Mouse (Mus musculus): ENCODE data around the gene Map3k1. TPM values are rescaled to one million over a fixed set of nuclear protein-coding genes. Genes with fewer than 3 reads are reported as not detected.

Map3k1 gene
- total RNA-seq, 2 experiments from 2014 or later = 8.8 to 10.3 TPM

DNA sequence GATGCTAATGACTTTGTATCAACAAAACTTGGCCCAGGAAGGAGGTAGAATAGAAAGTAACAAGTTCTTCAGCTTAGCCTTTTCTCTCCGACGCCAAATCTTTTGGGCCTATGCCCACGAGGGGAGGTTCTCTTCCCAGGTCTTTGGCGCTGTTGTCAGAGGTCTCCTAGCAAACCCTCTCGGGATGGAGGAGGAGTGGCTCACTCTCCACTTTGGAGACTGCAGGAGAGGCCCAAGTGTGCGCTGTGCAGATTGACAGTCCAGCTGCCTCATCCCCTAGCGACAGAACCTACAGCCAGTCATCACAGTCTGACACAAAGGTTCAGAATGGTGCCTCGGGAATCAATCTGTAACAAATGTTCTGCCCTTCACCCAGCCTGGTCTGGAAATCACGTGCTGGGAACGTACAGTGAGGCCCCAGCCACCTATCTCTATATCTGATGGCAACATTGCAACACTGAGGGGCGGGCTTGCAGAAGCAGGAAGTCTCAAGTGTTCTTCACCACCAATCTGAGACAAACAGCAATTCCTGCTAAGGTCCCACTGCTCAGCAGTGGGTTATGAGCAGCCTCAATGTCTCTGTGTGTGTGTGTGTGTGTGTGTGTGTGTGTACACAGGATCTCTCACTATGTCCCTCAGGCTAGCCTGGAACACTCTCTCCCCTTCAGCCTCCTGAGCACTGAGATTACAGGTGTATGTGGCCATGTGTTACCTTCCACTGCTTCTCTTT lies 12.4 kb downstream of the Map3k1 start:
- intact Hi-C loops (cut with DNase I) = no loop called here
- no peak for DNase-seq (ENCODE audit: low spot score in 2 of 2)

DNA sequence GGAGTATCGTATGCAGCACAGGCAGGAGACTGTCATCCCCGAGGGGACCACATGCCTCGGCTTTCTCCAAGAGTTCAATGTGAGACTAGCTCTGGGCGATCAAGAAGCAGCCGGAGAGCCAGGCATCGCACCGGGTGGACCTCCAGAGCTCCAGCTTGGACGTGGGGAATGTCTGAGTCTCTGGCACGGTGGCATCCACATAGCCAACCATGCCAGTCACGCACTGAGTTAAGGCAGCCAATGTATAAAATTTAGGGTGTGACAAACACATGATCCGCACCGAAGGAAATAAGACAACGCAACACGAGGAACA lies 15.9 kb downstream of the Map3k1 start:
- DNase-seq (ENCODE audit: low spot score in 2 of 2) = no peak
- intact Hi-C loops (cut with DNase I) = no loop called here

DNA sequence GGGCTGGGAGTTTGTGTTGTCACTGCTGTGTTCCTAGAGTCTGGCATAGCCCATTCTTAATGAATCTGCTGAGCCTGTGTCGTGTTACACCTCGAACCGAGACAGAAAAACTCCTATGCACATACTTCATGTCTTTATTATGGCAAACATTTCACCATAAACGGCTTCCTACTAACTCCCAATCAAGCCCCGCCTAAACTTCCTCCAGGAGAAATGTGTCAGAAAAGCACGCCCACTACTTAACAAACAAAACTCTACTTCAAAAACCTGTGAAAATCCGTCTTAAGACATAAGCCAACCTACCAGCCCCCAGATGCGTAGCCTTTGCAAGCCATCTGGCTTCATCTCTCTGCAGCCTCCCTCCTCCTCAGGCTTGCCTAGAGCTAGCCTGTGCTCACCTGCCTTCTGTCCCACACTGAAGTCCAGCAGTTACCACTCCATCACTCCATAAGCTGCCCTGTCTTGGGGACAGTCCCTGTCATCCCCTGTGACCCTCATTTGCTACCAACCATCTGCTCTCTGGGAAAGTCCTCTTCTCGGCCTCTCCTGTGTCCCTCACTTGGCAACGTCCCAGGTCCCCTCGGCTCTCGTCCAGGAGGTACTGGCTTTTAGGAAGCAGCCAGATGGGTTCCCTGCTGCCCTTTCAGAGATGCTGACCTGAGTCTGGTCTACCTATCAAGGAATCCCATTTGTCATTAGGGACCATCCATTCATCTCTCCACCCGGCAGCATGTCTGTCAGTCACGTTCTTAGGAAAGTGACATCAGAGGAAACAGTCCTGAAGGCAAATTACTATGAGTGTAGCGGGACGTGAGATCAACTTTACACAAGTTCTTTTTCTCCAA lies 16.4 kb downstream of the Map3k1 start:
- peak in 1 of 2 experiments; percentile 12 for DNase-seq (ENCODE audit: low spot score in 2 of 2)
- intact Hi-C loops (cut with DNase I) = no loop called here

DNA sequence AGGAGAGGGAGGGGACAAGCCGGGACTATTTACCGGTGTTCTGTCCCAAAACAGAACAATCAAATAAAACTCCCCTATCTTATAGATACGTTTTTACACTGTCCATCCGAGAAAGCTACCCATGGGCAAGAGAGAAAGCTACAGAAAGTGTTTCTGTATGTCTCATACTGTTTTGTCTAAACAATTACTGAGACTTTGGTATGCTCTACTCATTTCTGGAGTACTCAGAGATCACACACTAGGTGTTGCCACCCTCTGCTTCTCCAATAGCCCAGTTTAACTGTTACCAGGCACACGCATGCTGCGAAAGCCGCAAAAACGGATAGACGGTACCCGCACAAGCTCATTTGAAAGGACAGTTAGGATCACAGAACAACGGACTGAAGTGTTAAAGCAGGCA lies 17.2 kb downstream of the Map3k1 start:
- intact Hi-C loops (cut with DNase I) = no loop called here
- DNase-seq (ENCODE audit: low spot score in 2 of 2) = no peak

DNA sequence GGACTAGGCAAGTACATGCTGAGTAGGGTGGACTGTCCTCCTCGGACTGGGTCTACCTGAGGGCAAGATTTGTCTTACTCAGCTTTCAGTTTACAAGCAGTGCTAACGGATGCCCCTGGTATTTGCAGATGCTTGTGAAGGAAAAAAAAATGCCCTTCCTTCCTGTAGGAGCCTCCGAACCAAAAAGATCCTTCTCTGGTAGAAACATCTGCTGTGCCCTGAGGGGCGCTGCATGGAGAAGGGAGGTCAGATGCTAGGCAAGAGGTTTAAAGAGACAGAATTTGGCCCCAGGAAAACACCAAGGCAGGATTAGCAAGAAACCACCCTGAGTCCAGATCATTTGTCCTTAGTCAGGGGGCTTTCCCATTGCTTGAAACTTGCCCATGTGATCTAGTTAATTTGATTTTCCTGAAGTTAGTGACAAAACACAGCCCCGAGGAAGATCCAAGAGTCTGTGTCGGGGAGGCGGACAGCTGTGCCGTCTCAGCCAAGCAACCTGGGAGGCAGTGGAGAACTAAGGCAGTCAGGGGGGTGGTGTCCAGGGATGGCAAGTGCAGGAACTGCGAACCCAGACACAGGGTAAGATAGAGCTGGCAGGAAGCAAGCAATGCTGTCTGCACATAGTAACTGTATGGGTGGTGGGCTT lies 19.2 kb downstream of the Map3k1 start:
- intact Hi-C loops (cut with DNase I) = loop anchor here (5.0 to 10.0 kb wide), 2 partner anchors 408 to 745 kb away; no protein-coding TSS in a partner anchor

DNA sequence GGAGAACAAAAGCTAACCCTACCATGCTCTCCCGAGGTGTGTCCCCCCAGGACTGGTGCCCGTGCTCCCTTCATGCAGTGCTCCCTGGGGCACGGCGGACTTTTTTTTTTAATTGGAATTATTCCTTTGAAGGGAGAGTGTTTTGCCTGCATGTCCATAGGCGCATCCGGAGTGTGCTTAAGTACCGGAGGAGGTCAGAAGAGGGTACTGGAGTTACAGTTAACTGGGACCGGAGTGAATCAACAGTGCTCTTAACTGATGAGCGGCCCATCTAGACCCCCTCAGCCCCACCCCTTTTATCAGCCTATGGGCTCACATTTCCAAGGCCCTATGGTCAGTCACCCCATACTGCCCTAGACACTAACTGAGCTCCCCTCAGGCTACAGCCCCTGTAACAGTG lies 19.9 kb downstream of the Map3k1 start:
- intact Hi-C loops (cut with DNase I) = loop anchor here (1.0 to 10.0 kb wide), 4 partner anchors 408 to 746 kb away; no protein-coding TSS in a partner anchor
- DNase-seq (ENCODE audit: low spot score in 2 of 2) = no peak

More for the DNA sequence above, 19.2 kb downstream of the Map3k1 start:
- no peak for DNase-seq (ENCODE audit: low spot score in 2 of 2)

DNA sequence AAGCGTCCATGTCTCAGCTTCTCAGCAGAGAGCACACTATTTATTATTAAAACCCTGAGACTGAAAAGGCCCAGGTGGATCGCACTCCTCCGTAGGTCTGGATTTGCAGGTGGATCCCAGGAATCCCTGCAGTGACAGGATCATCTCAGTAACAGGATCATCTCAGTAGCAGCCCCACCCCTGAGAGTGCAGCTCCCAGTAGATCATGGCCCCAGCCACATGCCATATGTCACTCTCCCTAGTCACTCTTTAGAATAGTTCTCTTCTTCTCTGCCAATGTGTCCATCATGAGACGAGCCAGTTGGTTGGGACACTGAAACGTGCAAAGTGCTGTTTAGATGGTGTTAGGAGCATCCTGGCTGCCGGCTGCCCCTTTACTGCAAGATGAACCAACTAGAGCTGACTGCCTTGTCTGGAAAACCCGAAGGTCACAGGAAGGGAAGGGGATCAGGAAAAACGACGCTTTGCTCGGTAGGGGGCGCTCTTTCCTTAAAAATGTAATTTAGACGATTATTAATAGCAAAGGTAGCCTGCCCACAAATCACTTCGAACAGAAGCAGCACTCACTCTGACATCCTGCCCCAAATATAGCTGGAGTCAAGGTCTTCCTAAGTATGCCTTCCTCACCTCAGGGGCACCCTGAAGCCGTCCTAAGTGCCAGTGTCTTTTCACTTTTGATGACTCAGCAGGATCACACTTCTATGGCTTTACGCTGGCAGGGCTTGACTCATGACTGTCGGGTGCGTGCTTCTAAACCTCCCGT lies 20.8 kb downstream of the Map3k1 start:
- intact Hi-C loops (cut with DNase I) = loop anchor here (1.0 to 10.0 kb wide), 4 partner anchors 409 to 747 kb away; no protein-coding TSS in a partner anchor
- peak; percentile 73 to 76 for DNase-seq (ENCODE audit: low spot score in 2 of 2)

DNA sequence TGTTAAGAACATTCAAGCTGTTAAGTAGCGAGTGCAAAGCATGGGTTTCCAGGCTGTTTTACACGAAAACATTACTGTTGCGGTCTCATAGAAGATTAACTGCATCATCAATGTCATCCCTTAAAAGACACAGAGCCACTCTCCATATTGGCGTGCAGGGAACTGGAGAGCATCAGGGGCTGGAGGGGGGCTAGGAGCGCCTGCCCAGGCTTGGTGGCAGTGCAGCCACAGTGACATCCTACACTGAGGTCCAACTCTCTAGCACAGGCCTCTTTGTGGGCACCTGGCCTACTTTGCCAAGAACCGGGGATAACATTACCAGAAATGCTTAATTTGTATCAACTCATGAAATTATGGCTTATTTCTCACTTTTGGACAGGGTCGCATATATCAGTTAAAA lies 22.2 kb downstream of the Map3k1 start:
- intact Hi-C loops (cut with DNase I) = loop anchor here (5.0 to 10.0 kb wide), 2 partner anchors 411 to 748 kb away; no protein-coding TSS in a partner anchor
- no peak for DNase-seq (ENCODE audit: low spot score in 2 of 2)

DNA sequence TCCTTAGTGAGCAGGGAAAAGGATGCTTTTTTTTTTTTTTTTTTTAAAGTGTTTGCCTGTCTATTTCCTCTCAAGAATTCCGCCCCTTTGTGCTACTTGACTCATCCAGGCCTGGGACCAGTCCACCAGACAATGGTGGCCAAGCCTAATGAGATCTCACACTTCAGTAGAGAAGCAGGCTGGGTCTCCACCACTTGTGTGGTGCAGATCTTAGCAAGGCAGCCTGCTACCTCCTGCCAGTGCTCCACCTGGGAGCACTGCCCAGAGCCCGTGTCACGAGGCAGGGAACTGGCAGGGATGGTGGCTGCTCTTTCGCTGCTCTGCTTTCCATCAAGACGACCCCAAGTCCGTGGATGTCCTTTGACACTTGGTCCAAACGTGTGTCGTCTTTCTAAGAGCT lies 25.3 kb downstream of the Map3k1 start:
- intact Hi-C loops (cut with DNase I) = loop anchor here (10.0 kb wide), 1 partner anchor 751 kb away; no protein-coding TSS in a partner anchor

DNA sequence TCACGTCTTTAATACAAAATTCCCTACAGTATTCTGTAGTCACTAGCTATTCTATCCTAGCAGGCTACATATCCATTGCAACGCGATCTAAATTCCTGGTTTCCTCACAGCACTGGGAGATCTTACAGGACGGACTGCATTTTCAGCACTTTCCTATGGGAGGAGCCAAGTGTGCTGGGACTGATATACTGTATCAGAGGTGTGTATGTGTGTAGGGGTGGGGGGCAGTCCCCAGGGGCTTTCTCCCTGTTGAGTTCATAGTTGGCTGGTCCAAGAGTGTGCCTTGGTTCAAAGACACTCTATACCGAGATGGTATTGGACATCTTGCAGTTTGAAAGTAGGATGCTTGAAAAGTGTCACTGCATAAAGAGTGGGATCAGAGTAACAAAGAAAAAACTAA lies 29.3 kb downstream of the Map3k1 start:
- DNase-seq (ENCODE audit: low spot score in 2 of 2) = no peak
- intact Hi-C loops (cut with DNase I) = no loop called here

More for the DNA sequence above, 25.3 kb downstream of the Map3k1 start:
- DNase-seq (ENCODE audit: low spot score in 2 of 2) = no peak

DNA sequence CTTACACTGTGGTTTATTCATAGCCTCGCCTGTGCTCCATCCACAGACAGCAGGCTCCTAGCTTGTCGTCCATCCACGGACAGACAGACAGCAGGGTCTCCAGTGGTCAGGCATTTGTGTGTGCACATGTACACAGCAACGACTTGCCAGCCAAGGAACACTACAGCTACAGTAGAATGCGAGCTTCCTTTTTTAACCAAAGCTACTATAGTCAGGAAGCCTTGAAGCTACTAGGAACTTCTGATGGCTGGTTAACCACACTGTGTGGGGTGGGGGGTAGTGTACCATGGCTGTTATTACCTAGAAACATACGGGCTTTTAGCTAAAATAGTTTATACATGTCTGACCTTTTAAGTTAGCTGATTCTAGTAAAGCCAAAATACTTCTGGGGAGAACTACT lies 30.2 kb downstream of the Map3k1 start:
- DNase-seq (ENCODE audit: low spot score in 2 of 2) = no peak
- intact Hi-C loops (cut with DNase I) = no loop called here

DNA sequence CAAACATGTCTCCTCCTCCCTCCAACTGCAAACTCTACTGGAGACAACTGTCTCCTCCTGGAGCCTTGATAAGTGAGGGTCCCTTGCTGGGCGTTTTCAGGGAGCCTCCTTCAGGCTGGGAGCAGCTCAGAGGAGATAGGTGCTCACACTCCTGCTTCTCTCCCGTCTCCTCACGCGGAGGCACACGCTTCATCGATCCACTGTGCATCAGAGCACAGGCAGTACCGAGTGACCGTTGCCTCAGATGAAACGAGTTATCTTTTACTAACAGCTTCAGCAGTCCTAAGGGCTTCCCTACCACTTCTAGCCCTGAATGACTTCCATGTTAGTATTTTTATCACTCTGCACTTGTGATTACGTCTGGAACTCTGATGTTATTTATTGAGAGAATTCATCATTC lies 30.9 kb downstream of the Map3k1 start:
- intact Hi-C loops (cut with DNase I) = no loop called here
- DNase-seq (ENCODE audit: low spot score in 2 of 2) = no peak

DNA sequence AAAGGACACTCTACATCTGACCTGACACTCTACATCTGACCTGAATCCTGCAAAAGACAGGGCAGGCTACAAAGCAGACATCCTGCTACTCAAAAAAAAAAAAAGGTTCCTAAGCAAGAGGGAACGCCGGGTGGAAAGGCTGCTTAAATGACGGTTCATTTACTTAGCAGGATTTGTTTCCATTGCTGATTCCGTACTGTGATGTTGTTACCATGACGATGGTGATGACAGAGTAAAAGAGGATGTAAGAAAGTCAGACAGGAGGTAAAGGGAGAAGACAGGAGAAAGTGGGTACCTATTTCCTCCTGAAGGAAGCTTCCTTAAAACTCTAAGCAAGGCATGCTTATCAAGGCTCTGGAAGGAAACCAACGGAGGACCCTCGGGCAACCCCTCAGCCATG lies 31.6 kb downstream of the Map3k1 start:
- no peak for DNase-seq (ENCODE audit: low spot score in 2 of 2)
- intact Hi-C loops (cut with DNase I) = no loop called here

DNA sequence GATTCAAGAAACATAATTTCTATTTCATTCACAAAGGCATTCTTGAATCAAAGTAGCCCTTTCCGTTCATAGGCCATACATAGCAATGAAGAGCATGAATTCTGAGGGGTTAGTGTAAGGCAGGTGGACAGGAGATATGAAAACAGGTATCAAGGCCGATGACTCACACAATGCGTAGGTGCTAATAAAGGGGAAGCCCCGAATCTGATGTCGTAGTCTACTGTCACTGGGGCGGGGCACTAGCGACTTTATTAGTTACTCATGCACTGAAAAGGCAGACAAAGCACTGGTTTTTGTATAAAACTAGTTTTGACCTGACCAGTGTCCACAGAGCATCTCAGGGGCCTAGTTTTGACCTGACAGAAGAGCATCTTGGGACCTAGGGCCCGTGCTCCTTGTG lies 36.7 kb downstream of the Map3k1 start:
- no peak for DNase-seq (ENCODE audit: low spot score in 2 of 2)
- intact Hi-C loops (cut with DNase I) = loop anchor here (5.0 kb wide), 1 partner anchor 490 kb away; no protein-coding TSS in a partner anchor

DNA sequence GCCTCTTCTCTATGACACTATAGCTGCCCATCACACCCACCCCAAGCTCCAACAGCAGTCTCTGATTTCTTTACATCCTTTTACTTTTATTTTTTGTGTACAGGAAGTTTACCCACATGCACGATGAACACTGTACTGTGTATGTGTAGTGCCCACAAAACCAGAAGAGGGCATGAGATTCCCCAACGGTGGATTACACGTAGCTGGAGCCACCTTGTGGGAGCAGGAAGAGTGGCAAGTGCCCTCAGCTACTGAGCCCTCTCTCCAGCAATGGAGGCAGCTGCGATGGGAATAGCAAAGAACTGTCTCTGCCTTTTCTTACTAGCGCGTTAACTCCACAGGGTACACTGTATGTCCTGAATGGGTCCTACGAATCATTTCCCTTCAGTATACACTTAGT lies 37.6 kb downstream of the Map3k1 start:
- peak; percentile 60 to 75 for DNase-seq (ENCODE audit: low spot score in 2 of 2)
- intact Hi-C loops (cut with DNase I) = loop anchor here (5.0 kb wide), 1 partner anchor 491 kb away; no protein-coding TSS in a partner anchor

DNA sequence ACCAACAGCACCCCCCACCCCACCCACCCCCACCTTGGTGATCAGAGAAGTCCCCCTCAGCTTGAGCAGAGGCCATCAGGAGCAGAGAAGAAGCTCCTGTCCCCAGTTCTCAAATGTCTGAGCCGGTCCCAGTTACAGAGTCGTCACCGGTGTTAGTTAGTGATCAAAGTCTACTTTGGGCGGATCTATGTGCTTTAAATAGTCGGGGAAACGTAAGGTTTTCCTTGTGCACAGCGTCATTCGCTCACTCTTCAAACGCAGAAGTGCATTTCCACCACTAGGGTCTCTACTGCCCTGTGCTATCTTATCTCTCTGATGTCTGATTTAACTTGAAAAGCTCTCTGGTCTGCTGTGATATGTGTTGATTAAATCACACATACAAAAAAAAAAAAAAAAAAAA lies 38.0 kb downstream of the Map3k1 start:
- intact Hi-C loops (cut with DNase I) = loop anchor here (5.0 kb wide), 1 partner anchor 492 kb away; no protein-coding TSS in a partner anchor
- no peak for DNase-seq (ENCODE audit: low spot score in 2 of 2)

DNA sequence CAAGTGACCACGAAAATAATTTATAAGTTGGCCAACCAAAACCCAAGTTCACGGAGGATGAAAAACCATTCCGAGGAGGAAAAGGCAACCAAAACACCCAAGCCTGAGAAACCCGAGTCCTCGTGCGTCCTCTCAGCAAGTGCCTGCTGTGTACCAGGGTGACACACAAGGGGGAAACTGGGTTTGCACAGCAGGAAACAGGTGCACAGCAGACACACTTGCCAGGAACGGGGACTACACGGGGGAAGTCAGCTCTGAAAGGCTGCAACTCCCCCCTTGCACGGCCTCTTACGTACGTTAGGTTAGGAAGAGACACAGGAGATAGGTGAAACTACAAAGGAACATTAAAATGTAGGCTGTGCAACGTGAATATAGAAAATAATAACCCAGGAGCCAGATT lies 46.3 kb downstream of the Map3k1 start:
- no peak for DNase-seq (ENCODE audit: low spot score in 2 of 2)
- intact Hi-C loops (cut with DNase I) = no loop called here

DNA sequence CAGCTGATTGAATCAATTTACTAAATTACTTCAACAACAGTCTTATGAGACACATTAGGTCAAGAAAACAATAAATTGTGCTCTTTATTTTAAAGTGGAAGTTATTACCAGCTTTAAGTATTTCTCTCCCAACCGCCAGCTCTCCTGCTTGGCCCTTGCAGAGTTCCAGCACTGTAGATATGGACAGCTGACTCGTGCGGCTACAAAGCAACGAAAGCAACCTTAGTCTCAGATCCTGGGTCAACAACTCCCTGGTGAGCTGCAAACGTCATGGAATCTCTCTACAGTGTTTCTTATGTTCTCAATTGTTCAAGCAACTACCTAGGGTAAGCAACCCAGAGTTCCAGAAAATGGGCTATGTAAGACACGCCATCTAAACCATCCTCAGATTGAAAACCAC lies 51.8 kb downstream of the Map3k1 start:
- DNase-seq (ENCODE audit: low spot score in 2 of 2) = no peak
- intact Hi-C loops (cut with DNase I) = no loop called here

DNA sequence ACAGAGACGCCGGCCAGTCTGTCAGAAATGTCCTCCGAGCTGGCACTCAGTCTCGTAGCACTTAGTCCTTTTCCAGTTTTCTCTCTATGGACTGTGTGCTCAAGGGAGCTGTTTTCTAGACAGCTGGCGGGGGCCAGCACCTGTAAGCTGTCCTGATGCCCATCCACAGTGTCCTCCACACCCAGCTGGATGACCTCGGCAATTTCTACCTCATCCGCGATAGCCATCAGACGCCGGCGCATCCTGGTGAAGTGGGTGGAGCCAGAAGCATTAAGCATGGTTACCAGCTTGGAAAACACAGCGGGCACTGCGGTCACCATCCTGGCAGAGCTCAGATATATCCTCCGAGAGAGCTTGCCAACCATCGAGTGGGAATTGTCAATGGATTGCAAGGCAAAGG lies 52.9 kb downstream of the Map3k1 start:
- no peak for DNase-seq (ENCODE audit: low spot score in 2 of 2)
- intact Hi-C loops (cut with DNase I) = no loop called here
